Mouse (Mus musculus) retina, adult 2 months (tissue): Measurements from ENCODE around the gene App.

Experiments used
- DNase-seq: peaks from one replicate; pipeline ENCODE4 v3.0.0-alpha.2; 2012; ENCODE audit warnings: low read depth, low spot score

The App gene

GRCm38 (mm10) chr16:85024706-85025105 lies 148.9 kb downstream of the App start:
- DNase-seq = no peak

GRCm38 (mm10) chr16:85023106-85023505 lies 150.5 kb downstream of the App start:
- no peak for DNase-seq

- no peak for DNase-seq
Measured at GRCm38 (mm10) chr16:85020696-85021323, 152.8 kb downstream of the App start.

GRCm38 (mm10) chr16:85019273-85019672 lies 154.3 kb downstream of the App start:
- no peak for DNase-seq

GRCm38 (mm10) chr16:85017845-85018244 lies 155.7 kb downstream of the App start:
- no peak for DNase-seq

GRCm38 (mm10) chr16:85012695-85013094 lies 160.9 kb downstream of the App start:
- DNase-seq = no peak

GRCm38 (mm10) chr16:85012172-85012571 lies 161.4 kb downstream of the App start:
- DNase-seq = no peak

GRCm38 (mm10) chr16:85010651-85011050 lies 162.9 kb downstream of the App start:
- DNase-seq = no peak

GRCm38 (mm10) chr16:85008866-85009645 lies 164.5 kb downstream of the App start:
- no peak for DNase-seq

GRCm38 (mm10) chr16:85001939-85002556 lies 171.5 kb downstream of the App start:
- DNase-seq = no peak

- DNase-seq = no peak
Measured at GRCm38 (mm10) chr16:85000304-85000703, 173.3 kb downstream of the App start.

GRCm38 (mm10) chr16:84997551-84997950 lies 176.0 kb downstream of the App start:
- no peak for DNase-seq

GRCm38 (mm10) chr16:84995441-84995867 lies 178.1 kb downstream of the App start:
- DNase-seq = no peak

- DNase-seq = no peak
Measured at GRCm38 (mm10) chr16:84992888-84993287, 180.7 kb downstream of the App start.

GRCm38 (mm10) chr16:84991011-84991410 lies 182.6 kb downstream of the App start:
- DNase-seq = no peak

- DNase-seq = no peak
Measured at GRCm38 (mm10) chr16:84989938-84990337, 183.6 kb downstream of the App start.

GRCm38 (mm10) chr16:84989476-84989875 lies 184.1 kb downstream of the App start:
- DNase-seq = no peak

GRCm38 (mm10) chr16:84987724-84988287 lies 185.8 kb downstream of the App start:
- DNase-seq = no peak

GRCm38 (mm10) chr16:84986016-84986631 lies 187.4 kb downstream of the App start:
- DNase-seq = no peak

GRCm38 (mm10) chr16:84985340-84985739 lies 188.2 kb downstream of the App start:
- no peak for DNase-seq

GRCm38 (mm10) chr16:84983428-84983827 lies 190.1 kb downstream of the App start:
- no peak for DNase-seq

GRCm38 (mm10) chr16:84982589-84982988 lies 191.0 kb downstream of the App start:
- DNase-seq = no peak
